Mouse (Mus musculus): ENCODE results near the gene Ppp4r3a.

The Ppp4r3a gene

DNA sequence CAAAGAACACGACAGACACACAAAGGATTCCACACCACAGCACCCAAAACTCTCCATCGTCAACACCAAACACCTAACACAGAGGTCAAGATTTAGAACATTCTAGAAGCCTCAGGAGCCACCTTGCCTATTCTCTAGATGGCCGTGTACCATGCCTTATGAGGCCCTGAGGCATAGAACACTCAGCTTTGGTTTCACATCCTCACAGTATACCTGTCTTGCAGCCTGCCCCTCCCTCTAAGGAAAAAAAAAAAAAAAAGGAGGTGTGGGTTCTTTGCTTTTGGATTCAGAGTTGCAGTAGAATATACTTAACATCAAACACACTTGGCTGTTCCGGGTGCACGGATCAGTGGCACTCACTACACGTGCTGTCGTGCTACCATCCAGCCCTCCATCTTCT, 72.5 kb downstream of the Ppp4r3a start:
- DNase-seq: no peak

DNA sequence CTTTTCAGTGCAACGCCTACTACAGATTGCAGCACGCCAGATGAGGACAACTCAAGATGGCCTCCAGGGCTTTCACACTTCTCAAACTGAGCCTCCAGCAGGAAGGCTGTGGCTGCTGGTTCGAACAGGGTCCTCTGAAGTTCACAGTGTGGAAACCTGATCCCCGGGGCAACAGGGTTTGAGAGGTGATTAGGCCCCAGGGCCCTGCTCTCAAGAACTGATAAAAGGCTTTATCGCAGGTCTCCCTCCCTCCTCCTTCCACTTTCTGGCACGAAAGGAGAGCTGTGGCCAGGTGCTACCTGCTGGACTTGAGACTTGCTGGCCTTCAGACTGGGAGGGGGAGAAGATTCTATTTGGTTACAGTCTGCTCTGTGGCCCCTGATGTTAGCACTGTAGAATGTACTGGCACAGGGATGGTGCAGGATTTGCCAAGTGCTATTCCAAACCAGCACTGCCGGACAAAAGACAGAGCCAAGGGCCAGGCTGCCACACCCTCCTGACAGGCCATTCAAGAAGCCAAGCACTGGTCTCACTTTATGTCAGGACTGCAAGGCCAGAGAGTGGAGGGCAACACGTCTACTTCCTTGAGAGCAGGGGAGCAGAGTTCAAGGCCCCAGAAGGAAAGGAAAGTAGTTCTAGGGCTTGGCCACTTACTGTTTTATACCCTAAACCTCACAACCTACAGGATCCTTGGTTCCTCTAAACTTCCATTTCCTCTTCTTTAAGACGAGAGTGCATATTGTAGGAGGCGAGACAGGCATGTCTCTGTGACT, 73.2 kb downstream of the Ppp4r3a start:
- no peak for DNase-seq

DNA sequence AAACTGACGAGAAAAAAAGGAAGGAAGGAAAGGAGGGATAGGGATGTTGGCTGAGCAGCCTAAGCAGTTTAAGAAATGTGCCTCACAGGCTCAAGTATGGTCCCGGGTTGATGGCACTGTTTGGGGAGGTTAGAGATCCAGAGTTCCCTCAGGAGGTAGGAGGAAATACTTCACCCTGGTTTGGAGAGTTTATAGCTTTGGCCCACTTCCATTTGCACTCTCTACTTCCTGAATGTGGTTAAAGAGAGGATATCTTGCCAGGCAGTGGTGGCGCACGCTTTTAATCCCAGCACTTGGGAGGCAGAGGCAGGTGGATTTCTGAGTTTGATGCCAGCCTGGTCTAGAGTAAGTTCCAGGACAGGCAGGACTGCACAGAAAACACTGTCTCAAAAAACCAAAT, 74.3 kb downstream of the Ppp4r3a start:
- DNase-seq: no peak

DNA sequence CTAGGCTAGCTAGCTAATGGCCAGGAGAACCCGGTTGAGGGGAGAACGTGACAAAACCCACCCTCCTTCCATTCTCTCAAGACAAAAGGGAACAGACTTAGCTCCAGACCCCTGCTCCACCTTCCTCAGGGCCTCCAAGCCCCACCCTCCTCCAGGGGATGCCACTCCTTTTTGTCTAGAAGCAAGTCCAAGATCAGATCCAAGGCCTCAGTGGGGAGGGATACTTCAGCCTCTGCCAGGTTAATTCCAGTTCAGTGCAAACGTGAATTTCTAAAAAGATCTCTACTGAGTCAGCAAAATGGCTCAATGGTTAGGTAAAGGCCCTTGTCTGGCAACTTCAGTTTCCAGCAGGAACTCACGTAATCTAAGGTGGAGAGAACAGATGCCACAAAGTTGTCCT, 74.9 kb downstream of the Ppp4r3a start:
- no peak for DNase-seq

DNA sequence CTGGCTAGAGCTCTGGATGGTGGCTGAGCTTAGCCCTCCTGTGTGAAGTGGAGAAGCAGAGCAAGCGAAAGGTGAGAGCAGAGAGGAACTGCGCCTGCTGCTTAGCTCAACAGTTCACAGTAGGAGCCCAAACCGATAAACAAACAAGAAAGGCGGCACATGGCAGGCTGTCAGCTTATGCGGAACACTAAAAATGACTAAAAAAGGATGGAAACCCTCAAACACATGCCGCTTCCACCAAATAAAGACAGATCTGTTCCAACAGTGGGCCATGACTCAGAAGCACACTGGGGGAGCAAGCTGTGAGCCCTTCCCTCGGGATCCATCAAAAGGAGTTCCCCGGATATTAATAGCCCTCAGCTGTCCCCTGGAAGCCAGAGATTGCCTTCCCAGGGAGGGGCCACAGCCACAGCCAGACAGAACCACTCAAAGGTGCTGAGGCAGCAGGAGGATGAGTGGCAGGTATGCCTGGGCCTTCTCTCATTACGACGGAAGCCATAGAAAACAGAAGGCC, 75.5 kb downstream of the Ppp4r3a start:
- DNase-seq: no peak

DNA sequence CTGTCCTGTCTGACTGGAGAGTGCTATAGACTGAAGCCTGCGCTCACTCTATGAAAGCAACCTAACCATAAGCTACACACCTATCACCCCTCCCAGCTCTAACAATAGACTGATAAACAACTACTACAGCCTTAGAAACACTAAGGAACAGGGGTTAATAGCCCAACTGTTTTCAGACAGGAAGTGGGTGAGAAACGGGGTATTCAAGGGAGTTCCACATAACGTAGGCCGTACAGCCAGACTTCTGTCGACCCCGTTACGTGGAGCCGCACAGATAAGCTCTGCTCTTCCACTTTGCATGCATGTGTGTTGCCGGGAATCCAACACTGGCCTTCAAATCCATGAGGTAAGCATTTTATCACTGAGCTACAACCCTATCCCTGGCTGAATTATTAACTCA, 76.1 kb downstream of the Ppp4r3a start:
- no peak for DNase-seq

DNA sequence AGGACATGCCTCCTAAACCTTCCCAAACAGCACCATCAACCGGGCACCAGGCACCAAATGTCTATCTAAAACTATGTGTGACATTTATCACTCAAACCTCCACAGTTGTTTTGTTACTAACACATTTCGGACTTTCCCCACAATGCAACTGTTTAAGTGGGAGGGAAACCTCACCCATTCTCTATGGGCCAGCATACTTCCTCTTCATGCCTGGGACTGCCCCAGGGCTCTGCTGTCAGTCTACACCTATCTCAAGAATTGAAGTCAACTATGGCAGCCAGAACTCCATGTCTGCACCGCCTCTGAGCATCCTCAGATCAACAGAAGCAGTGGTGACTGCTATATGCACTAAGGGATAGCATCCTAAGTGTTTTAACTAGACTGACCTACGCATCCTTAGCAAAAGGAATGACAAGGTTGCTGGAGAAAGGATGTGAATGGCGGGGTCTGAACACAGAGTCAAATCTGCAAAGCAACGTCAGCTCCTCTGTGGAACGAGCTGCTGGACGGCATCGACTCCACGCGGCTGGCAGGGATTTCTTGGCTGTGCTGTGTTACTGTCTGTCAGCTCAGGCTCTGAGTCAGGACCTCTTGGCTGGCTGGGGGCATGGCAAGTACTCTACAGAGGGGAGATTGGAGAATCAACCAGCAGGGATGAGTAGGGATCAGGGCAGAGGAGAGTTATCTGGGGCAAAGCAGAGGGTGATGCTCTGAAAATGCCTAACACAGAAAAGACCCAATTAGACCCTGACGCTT, 77.7 kb downstream of the Ppp4r3a start:
- DNase-seq: no peak

DNA sequence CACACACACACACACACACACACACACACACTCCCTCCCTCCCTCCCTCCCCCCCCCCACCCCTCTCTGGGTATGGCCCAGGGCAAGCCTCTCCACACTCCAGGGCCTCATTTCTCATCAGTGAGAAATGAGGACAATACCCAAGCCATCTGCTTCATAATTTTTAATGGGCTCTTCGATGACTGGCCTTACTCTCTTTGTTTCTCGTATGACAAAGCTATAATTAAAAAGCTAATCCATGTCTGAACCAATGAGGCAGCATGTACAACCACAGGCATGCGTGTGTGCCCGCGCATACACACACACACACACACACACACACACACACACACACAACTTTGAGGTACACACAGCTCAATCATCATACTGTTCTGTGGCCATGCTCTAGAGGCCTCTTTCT, 78.5 kb downstream of the Ppp4r3a start:
- DNase-seq: no peak

DNA sequence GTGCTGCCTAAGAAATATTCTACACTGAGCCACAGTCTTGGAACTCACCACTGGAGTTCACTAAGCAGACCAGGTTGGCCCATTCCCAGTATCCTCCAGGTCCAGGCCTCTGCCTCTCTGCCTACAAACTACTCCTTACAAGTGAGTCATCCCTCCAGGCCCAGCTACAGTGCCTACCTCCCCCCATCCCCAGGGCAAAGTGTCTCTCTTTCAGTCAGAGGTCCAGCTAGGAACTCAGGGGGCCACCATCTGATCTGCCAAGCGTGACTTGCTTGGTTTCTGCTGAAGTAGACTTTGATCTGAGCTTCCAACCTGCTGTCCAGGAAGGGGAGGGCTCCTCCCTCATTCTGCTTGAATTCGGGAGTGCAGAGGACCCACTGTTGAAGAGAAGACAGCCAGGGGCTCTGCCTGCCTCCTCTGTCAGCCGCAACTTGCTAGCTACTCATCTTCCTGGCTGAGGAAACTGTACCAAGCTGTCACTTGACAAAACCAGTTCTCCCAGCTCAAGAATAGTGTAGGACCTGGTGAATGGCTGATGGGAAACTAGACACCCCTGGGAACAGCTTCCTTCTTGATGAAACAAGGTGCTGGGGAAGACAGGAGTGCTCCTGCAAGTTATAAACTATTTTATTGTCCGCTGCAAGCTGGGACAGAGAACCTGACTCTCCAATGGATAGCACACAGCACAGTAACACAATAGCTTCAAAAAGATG, 80.5 kb downstream of the Ppp4r3a start:
- DNase-seq: no peak

DNA sequence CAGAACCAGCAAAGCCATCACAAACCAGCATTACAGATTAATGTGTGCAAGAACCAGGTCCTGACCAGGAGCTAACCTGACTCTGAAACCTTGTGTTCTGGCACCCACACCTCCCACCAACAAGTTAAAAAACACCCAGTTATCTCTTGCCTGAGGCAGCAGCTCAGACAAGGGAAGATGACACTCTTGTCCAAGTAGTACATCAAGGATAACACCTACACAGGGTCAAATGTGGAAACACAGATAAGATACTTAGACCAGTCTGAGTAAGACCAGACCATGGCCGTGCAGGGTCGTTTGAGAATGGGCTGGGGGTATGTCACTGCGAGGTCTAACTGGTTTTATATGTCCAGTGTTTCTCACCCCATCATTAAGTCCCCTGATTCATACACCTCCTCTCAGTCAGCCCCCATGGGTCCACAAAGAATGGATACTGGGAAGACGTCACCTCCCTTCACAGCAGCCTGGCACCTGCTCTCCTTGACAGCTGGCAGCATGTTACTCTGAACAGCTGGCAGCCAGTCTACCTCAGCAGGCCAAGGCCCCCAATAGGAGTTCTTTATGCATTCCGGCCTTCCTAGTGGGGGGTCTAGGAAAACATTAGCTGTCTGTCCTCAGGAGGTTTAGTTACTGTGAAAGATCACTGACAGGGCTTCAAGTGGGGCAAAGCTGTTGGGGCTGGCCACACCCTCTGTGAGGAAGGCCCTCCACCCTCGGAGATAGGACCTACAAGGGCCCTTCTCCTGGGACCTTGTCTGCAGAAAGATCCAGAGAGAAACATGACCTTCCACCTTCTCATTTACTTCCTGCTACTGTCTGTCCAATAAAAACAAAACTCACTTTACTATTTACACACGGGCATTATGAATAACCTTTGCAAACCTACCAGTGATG, 84.2 kb downstream of the Ppp4r3a start:
- DNase-seq: no peak

DNA sequence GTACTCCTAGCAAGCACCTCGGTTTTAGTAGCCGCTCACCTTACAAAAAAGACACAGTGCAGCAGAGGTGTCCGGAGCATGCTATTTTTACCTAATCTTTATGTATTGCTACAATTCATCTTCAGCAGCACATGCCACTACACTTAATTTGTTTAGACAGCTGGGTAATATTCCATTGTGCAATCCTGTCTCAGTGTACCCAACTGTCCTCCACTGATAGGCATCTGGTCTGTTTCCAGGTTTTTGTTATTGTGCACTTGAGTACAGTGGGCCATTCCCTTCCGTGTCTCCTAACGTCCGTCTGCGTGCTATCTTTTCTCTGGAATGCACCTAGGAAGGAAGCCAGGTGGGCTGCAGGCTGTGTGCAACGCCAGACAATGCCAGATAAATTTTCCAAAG, 84.9 kb downstream of the Ppp4r3a start:
- DNase-seq: no peak

DNA sequence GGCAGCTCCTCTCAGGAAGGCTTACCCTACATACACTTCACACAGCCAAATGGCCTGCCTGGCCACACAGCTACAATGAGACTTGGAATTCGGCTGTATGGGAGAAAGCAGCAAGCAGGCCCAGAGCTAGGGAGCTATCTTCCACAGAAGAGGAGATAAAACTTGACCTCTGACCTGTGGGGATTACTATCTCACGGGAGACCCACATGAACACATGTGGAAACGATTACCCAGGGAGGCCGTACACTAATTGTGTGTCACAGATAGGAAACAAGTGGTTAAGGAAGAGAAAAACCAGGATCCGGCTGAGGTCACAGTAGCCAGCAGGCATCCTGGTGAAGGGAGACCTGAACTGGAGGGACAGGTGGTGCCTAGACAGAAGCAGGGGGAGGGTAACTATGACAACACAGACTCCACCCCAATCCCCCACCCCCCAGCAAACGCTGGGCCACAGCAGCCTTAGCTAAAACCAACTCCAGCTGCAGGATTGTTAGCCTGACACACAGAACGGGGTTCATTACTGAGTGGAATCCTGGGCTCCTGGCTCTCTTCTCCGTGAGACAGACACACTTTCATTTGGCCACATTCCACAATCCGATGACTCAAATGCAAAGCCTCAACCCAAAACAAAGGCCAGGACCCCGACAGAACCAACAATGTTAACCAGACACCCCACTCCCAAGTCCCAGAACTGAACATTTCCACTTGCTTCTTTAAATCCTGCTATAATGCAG, 85.5 kb downstream of the Ppp4r3a start:
- no peak for DNase-seq

DNA sequence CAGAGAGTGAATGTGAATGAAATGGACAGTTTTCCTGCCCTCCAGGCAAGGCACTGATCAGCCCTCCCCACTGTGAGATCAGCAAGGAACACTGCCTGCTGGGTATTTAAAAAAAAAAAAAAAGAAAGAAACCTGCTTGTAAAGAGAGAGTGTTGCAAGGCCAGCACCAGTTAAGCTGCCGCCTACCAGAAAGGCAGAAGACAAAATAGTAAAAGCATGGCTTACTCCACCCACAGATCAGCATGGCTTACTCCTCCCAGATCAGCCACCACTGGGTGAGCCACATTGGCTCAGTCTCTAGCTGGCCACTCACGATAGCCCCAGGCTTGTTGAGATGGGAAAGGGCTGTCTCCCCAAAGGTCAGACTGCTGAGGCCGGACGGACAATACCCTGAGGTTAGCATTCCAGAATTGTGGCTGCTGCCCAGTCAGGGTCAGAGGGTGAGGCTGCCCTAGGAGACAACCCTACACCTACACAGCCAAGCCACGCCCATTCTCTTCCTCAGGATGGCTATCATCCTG, 87.1 kb downstream of the Ppp4r3a start:
- DNase-seq: no peak

DNA sequence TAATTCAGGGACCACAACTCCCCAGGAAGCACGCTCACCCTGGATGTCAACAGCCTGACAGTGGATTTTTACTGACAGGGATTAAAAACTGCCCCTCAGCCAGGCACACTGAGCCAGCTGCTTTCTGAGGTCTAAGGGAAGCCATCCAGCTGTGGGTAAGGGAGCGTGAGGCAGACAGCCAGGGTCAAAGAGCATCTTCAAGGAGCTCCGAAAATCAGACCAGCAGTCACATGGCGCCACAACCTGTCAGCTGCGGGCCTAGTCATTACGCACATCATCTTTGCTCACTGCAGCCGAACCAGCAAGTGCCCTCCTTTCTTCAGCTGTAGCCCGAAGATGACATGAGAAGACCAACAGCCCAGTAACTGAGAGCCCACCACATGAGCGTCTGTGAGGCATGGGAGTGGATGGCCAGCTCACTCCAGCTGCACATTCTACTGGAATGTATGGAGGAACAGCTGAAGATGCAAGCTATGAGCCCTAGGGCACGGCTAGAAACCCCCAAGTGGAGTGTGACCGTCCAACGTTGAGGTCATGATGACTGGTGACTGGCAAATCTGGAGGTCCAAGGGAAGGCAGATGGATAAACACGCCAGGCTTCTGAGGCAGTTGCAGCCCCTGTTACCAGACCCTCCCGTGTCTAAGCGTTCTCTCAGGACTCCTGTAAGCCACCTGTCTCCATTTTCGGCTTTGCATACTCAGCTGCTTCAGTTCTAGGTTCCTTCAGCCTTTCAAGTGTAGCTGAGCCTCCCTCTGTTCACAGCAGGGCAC, 87.7 kb downstream of the Ppp4r3a start:
- no peak for DNase-seq

DNA sequence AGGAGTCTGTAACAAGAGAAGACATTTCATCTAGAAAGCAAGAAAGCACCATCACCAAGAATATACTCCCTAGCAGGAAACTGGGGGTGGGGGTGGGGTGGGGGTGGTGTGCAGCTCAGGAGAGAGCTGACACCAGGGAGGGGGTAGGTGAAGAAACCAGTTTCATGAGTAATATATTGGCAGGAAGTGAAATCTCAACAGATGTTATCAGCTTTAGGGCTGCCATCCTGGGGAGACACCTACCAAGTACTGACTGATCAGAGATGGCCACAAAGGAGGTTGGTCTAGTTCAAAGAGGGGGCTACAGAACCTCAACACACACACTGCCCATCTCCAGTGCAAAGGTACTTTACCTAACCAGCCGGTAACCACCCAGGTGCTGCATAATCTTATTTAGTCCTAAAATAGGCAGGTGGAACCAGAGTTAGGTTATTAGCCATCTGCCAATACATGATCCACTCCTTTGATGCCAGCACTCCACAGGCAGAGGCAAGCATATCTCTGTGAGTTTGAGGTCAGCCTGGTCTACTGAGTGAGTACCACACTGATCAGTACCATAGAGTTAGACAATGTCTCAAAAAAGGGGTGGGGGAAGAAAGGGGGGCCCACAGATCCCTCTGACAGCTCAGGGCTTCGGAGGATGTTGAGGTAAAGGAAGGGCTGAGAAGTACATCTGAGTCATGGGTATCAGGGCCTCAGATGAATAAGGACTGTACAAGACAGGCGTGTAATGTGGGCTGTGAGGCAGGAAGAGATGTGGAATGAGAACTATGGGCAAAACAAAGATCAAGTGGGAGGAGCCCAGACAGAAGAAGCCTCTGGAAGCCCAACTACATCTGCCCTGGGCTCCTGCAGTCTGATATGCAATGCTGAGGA, 89.1 kb downstream of the Ppp4r3a start:
- no peak for DNase-seq

DNA sequence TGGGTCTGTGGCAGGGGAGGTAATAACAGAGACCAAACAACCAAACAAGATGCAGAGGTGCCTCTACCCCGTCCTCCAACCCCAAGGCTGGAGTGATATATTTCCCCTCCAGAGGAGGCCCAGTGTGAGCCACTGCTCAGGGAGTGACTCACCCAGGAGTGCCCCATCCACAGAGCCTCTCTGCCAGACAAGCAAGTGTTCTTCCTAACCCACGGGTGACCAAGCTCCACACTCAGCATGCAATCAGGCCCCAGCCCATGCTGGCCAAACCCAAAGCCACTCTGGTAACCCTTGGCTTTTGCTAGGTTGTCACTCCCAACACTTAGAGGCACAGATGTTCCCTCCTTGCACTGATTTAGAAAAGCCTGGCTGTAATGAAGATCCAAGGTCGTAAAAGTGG, 90.4 kb downstream of the Ppp4r3a start:
- DNase-seq: no peak

DNA sequence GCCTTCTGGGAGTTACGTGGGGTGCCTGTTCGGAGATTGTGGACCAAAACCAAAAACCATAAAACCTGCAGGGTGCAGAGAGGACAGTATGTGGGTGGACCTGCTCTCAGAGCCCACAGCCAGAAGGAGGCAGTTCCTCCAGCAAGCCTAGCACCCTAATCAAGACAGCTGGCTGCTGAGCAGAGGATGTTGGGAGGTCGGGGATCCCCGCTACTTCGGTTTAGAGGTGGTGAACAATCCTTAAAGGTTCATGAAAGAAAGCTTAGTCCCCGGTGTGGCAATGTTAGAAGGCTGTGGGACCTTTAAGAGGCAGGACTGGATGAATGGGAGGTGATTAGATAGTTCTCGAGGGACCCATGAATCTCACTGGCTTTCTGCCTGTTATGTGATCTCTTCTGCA, 91.0 kb downstream of the Ppp4r3a start:
- DNase-seq: no peak

DNA sequence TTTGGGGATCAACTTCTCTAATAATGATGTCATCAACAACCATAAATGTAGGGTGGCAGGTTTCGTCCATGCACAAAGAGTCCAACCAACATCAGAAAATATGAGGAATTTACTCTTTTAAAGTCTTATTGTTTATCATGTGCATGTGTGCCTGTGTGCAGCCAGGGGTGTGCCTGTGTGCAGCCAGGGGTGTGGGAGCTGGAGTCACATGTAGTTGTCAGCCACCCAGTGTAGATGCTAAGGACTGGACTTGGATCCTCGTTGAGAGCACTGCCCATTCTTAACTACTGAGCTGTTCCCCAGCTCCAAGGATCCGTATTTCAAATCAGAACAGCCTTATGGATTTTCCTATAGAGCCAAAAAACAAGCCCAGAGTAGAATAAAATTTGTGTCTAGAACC, 92.4 kb downstream of the Ppp4r3a start:
- no peak for DNase-seq

DNA sequence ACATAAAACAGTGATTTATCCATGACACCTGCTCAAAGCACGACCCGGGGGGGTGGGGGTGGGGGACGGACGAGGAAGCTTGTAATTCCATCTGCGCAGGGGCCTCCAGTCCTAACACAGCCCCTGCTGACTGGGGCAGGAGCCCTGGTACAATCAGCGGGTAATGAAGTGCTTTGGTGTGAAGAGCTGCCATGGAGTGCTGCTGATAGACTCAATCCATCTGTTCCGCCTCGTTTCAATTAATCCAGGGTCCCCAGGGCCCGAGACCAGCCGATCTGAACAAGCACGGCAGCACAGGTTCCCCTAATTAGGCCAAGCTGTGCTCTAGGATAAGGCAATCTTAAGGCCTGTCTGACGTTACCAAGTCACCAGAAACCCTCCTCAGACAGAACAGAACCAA, 93.2 kb downstream of the Ppp4r3a start:
- DNase-seq: no peak

DNA sequence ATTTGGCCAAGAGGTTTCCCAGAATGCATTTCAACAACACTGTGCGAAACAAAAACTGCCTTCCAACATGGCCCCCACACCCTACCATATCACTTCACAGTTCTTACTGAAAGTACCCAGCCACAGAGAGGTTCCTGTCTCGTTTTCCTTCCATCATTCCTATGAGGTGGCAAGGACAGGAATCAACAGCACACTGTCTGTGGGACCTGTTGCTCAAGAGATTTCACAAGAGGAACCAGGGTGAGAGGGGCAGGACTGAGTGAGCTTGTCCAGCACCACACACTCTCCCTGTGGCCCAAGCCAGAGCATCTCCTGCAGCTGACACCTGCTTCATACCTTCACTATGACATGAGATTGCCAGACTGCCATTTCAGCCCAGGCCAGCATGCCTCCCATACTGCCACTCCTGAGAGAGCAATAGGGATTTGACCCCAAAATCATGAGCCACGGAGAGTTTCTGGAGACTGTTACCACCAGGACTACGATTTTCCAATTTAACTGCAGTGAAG, 93.7 kb downstream of the Ppp4r3a start:
- no peak for DNase-seq
